Mouse (Mus musculus): Measurements from ENCODE around the gene Vhl.
"Not testable (repeated sequence)": the region's sequence is repeated elsewhere in the genome, so short reads cannot be mapped to it uniquely, and the experiment has no call there.

Gene Vhl

GRCm38 (mm10) chr6:113661353-113662241 is 37.8 kb downstream of the Vhl start:
- DNase-seq (ENCODE audit: low spot score in 2 of 2): peak in 1 of 2 experiments; percentile 51

- DNase-seq (ENCODE audit: low spot score in 2 of 2): no peak
Measured at GRCm38 (mm10) chr6:113662964-113663700, 39.4 kb downstream of the Vhl start.

- no peak for DNase-seq (ENCODE audit: low spot score in 2 of 2)
Measured at GRCm38 (mm10) chr6:113664305-113664704, 40.5 kb downstream of the Vhl start.

- no peak for DNase-seq (ENCODE audit: low spot score in 2 of 2)
Measured at GRCm38 (mm10) chr6:113667611-113668122, 43.9 kb downstream of the Vhl start.

- DNase-seq (ENCODE audit: low spot score in 2 of 2): peak; percentile 84 to 91
Measured at GRCm38 (mm10) chr6:113668287-113669154, 44.8 kb downstream of the Vhl start.

GRCm38 (mm10) chr6:113669821-113670220 is 46.1 kb downstream of the Vhl start:
- DNase-seq (ENCODE audit: low spot score in 2 of 2): no peak

- not testable (repeated sequence) for DNase-seq (ENCODE audit: low spot score in 2 of 2)
Measured at GRCm38 (mm10) chr6:113672029-113672428, 48.3 kb downstream of the Vhl start.

- DNase-seq (ENCODE audit: low spot score in 2 of 2): no peak
Measured at GRCm38 (mm10) chr6:113672989-113673388, 49.2 kb downstream of the Vhl start.

GRCm38 (mm10) chr6:113675234-113675633 is 51.5 kb downstream of the Vhl start:
- no peak for DNase-seq (ENCODE audit: low spot score in 2 of 2)

- DNase-seq (ENCODE audit: low spot score in 2 of 2): no peak
Measured at GRCm38 (mm10) chr6:113675991-113676390, 52.2 kb downstream of the Vhl start.

- peak in 1 of 2 experiments; percentile 70 for DNase-seq (ENCODE audit: low spot score in 2 of 2)
Measured at GRCm38 (mm10) chr6:113677070-113677734, 53.4 kb downstream of the Vhl start.

GRCm38 (mm10) chr6:113678246-113679012 is 54.7 kb downstream of the Vhl start:
- DNase-seq (ENCODE audit: low spot score in 2 of 2): no peak

GRCm38 (mm10) chr6:113679993-113680566 is 56.3 kb downstream of the Vhl start:
- no peak for DNase-seq (ENCODE audit: low spot score in 2 of 2)
